Mouse (Mus musculus): ENCODE data around the gene Slc25a23.
"Not testable (repeated sequence)": the region's sequence is repeated elsewhere in the genome, so short reads cannot be mapped to it uniquely, and the experiment has no call there.

Gene Slc25a23

DNA sequence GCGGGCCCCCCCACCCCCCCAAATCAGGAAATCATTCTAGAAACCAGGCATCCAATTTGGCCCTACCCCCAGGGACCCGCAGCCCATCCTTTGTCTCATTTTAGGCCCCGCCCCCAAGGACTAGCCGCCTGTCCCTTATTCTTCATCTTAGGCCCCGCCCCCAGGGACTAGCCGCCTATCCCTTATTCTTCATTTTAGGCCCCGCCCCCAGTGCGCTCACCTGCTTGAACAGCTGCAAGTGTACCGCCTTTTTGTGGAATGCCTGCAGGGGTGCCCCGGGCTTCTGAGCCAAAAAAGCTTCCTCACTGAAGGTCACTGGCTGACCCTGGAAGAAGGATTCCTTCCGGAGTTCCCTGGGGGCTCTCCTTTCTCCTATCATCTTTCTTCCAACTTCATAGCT is 11.0 kb upstream of the Slc25a23 start:
- DNase-seq (ENCODE audit: low spot score in 2 of 2) = no peak

DNA sequence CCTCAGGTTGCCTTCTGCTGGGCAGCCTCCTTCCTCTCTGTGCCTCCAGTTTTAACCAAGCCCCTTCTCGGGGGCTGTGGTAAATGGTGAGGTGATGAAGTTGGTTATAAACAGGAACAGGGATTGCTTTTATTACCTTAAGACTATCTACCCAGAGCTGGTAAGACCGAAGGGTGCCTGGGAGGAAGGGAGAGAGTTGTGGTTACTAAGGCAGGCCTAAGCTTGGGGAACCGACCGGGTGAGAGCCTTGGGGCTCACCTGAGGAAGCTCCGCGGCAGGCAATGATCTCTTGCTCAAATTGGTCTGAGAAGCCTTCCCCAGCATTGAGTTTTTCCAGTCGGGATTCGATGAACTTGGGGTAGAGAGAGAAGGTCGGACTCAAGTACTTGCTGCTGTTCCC is 10.6 kb upstream of the Slc25a23 start:
- no peak for DNase-seq (ENCODE audit: low spot score in 2 of 2)

GRCm38 (mm10) chr17:57066908-57067307 is 7.2 kb upstream of the Slc25a23 start:
- DNase-seq (ENCODE audit: low spot score in 2 of 2) = no peak

- no peak for DNase-seq (ENCODE audit: low spot score in 2 of 2)
Measured at GRCm38 (mm10) chr17:57063031-57063430, 3.4 kb upstream of the Slc25a23 start.

DNA sequence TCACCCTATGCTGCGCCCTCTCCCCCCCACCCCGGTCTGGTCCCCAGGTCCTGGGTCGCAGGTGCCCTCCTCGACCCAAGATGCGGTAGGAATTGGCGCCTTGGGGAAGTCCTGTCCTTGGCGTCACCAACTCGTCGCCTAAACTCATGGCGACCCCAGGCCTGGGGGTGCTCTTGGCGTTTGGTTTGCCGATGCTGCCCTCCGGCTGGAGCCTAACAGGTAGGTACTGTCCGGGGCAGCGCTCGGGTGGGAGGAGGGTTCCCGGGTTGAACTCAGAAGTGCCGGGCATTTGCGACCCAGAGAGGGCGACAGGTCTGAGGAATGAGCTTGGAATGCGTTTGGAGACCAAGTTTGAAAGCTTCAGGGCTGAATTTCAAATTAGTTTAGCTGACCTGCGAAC is 2.9 kb upstream of the Slc25a23 start:
- DNase-seq (ENCODE audit: low spot score in 2 of 2) = no peak

DNA sequence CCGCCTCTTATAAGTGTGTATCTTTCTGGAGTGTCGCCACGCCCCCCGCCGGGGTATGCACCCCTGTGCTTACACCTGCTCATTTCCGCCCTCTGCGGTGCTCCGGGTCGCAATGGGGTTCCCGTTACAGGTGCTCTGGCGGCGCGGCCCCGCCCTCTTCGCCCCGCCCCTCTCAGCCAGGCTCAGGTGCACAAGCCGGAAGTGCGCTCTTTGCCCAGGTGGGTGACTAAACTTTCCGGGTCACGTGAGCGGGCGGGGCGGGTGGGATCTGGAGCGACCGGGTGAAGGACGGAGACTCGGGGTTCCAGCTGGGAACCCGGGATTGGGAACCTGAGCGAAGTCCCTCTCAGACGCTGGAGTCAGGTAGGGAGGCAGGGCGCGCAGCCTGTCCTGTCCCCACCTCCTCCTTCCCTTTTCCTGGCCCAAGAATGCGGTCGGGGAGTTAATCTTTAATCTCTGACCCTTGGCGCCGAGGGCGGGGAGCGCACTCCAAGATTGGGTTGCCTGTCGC is 2.4 kb upstream of the Slc25a23 start:
- DNase-seq (ENCODE audit: low spot score in 2 of 2) = no peak

DNA sequence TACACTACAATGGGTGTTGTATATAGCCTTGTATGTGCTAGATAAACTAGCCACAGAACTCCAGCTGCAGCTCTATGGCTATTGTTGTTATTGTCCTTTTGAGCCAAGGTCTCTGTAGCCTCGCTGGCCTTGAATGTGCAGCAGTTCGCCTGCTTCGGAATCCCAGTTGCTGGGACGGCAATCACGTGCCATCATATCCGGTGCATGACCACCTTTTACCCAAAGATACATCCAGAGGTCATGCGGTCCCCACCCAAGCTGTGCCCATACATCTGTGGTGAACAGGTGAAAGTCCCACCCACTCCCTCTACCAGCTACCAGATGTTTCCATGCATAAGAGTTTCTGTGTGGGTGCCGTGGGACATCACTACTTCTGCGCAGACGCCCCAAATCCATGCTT is 1.4 kb upstream of the Slc25a23 start:
- no peak for DNase-seq (ENCODE audit: low spot score in 2 of 2)

- DNase-seq (ENCODE audit: low spot score in 2 of 2) = peak; percentile 97
Measured at GRCm38 (mm10) chr17:57060231-57060801, 653 bp upstream of the Slc25a23 start.

DNA sequence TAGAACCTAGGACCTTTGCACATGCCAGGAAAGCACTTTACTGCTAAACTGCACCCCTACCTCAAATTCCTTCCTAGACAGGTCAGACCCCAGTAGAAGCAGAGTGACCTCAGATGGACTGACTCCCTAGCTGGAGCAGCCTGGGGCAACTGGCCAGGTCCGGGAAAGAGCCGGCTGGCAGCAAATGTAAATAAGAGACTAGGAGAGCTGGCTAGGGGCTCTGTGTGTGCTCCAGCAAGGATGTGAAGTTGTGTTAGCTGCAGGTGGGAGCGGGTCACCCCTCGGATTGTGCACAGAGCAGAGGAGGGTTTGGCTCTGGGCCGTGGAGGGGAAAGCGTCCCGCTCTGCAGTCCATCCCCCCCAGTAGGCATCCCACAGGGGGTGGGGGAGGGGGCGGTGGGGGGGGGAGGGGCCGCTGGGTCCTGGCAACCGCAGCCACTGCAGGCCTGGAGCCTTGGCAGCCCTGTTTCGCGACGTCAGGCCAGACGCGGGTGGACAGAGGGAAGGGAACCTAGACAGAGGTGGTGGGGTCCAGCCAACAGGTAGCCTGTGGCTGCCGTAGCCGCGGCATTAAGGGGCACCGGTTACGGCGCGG is 675 bp downstream of the Slc25a23 start, which contains the start of gene Crb3:
Crb3 (plus strand) TSS at position 215 of the 595 bp plus-strand sequence.
- DNase-seq (ENCODE audit: low spot score in 2 of 2) = peak in 1 of 2 experiments; percentile 25

DNA sequence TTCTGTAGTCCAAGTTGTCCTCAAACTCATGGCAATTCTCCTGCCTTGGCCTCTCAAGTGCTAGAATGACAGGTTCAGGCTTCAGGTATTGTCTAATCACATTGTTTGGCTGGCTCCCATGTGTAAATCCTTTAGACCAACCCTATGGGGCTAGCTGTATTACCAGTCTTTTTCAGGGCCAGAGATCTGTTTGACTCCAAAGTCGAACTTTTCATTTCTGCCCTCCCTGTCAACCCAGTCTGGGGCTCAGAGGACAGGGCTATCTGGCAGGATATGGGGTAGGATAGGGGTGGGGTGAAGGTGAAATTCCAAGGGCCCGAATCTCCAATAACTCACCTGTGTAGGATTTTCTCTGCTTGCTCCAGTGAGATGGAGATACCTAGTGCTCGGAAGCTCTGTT is 3.4 kb downstream of the Slc25a23 start:
- DNase-seq (ENCODE audit: low spot score in 2 of 2) = no peak

GRCm38 (mm10) chr17:57051679-57052078 is 8.0 kb downstream of the Slc25a23 start:
- DNase-seq (ENCODE audit: low spot score in 2 of 2) = not testable (repeated sequence)

- no peak for DNase-seq (ENCODE audit: low spot score in 2 of 2)
Measured at GRCm38 (mm10) chr17:57048816-57049215, 10.8 kb downstream of the Slc25a23 start.

DNA sequence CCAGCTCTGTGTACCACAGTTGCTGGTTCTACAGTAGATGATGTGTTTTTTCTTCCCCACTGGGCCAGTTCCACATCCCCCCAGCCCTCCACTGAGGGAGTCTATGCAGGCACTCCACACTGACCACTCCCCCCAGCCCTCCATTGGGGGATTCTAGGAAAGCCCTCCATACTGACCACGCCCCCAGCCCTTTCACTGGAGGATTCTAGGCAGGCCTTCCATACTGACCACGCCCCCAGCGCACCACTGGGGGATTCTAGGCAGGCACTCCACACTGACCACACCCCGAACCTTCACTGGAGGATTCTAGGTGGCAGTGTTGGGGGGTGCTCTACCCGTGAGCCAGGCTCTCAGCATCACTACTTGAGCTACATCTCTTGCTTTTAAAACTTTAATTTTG is 12.3 kb downstream of the Slc25a23 start:
- no peak for DNase-seq (ENCODE audit: low spot score in 2 of 2)

DNA sequence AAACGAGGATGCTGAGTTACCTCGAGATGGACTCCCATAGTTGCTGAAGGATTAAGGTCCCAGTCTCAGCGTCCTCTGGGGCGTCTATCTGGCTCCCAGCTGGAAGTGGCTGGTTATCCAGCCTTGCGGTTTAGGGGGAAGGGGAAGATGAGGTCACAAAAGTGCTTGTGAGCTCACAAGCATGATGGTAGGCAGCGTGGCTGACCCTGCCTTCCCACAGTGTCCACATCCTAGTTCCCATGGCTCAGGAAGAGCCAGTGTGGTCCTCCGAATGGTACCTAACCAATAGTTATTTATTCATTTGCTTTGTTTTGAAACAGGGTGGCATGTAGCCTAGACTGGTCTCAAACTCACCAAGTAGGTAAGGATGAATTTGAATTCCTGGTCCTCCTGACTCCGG is 18.1 kb downstream of the Slc25a23 start, which contains the start of gene Slc25a41:
Slc25a41 (minus strand) TSS at position 101 of the 400 bp plus-strand sequence.
- no peak for DNase-seq (ENCODE audit: low spot score in 2 of 2)

GRCm38 (mm10) chr17:57038978-57039377 is 20.7 kb downstream of the Slc25a23 start:
- no peak for DNase-seq (ENCODE audit: low spot score in 2 of 2)

DNA sequence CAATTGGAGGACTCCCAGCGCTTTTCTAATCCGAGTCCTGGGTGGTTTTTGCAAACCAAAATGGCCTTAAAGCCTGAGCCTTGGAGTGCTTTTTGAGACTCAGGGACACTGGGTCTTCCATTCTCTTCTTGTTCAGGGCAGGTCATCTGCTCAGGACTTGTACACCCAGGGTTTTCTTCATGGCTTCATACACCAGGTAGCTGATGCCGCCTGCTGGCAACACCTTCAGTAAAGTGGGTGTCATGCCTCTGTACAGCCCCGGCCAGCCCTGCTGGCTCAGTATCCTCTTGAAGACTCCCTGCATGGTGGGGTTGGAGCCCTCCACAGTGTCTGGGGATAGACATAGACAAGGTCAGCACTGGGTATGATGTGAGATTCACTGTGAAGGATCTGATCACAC is 26.8 kb downstream of the Slc25a23 start:
- DNase-seq (ENCODE audit: low spot score in 2 of 2) = no peak

GRCm38 (mm10) chr17:57031661-57032420 is 27.8 kb downstream of the Slc25a23 start:
- peak; percentile 99 to 100 for DNase-seq (ENCODE audit: low spot score in 2 of 2)

DNA sequence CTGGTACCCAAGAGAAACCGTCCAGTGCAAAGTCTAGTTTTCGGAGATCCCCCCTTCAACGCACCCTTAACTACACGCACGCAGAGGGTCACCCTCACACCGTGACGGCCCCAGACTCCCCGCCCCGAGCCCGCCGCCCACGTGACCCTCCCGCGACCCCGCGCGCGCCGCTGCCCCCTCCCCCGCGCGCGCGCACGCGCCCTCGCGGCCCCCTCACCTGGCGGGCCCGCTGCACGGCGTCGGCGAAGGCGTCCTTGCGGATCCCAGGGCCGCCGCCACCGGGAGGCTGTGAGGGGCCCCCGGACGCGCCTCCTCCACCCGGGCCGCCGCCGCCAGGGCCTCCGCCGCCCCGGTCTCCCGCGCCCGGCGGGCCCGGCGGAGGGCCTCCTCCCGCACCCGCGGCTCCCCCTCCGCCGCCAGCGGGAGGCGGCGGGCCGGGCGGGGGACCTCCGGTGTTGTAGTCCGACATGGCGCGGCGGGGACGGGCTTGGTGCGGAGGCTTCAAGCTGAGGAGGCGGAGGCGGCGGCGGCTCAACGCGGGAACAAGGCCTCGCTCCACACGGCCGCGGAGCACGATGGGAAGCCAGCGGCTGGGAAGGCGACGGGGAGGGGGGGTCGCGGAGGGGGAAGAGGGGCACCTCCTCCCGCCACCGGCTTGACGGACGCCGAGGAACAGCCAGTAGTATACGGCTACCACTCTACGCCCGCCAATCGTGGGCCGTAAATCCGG is 28.6 kb downstream of the Slc25a23 start, which contains the start of gene Khsrp:
Khsrp (minus strand) TSS at position 592 of the 730 bp plus-strand sequence.
- DNase-seq (ENCODE audit: low spot score in 2 of 2) = peak in 1 of 2 experiments; percentile 28

DNA sequence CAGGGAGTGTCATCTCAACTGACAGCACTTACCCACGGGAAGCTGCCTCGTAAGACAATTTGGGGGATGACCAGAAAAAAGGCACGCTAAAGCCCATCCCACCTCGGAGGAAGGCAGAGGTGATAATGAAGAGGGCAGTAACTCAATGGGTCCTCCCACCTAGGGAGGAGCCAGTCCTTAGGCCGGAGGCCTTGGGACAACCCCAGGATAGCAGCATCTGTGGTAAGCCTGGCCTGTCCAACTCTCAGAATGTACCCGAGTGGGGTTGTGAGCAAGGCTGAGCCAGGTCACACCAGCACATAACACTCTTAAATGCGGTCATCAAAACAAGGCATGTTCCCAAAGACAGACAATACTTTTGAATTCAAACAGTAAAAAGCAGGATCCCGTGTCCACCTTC is 30.0 kb downstream of the Slc25a23 start:
- no peak for DNase-seq (ENCODE audit: low spot score in 2 of 2)

- no peak for DNase-seq (ENCODE audit: low spot score in 2 of 2)
Measured at GRCm38 (mm10) chr17:57027471-57027870, 32.2 kb downstream of the Slc25a23 start.

DNA sequence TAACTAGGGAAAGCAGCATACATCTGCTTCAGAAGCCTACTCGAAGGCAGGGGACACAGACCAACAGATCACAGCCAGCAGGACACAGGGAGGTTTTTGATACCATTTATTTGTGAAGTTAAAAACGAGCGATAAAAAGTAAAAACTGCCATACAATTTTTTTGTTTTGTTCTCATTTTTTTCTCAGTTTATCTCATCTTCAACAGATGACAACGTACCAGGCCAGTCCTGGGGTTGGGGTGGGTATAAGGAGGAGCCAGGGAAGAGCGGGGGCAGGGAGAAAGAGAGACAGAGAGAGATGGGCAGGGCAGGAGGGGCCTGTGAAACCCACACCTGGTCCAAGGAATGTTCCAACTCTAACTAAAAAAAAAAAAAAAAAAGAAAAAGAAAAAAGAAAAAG is 38.7 kb downstream of the Slc25a23 start:
- no peak for DNase-seq (ENCODE audit: low spot score in 2 of 2)

- DNase-seq (ENCODE audit: low spot score in 2 of 2) = no peak
Measured at GRCm38 (mm10) chr17:57019693-57020092, 40.0 kb downstream of the Slc25a23 start.
